Mouse (Mus musculus): ENCODE measurements at regions not wholly inside any gene's neighbourhood (a gene's known extent, or its start where the extent isn't known, plus 50 kb on each side); places are given as distances from the start of the nearest gene placed in this dataset.

DNA sequence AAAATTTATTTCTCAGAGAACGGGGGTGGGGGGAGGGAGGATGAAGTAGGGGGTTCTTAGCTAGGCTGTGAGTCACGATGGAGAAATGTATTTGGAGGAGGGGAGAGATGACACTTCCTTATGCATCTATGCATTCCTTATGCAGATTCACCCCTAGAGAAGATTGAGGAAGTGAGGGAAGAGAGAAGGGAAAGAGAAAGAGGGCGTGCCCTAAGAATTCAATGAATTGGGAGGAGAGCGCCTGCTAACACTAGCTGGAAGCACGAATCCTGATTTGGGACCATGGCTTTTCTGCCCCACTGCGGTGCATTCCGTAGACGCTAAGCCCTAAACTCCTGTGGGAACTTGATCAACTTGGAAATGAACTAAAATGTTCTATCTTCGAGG, 56.1 kb downstream of the Foxi3 start:
- no peak overlapping the region for H3K27ac ChIP-seq
- peak; percentile 41; the same call in 1 of the 2 replicates for ATAC-seq (ENCODE audit: low FRiP score)
- H3K4me2 ChIP-seq (replicated peaks): peak overlapping the region; percentile 92
- H3K27me3 ChIP-seq: peaks cover 15% of the 10 kb centered on the region
- 14% methylated on average over 9 of the region's 9 CpGs for WGBS
- 0 out of 2 replicates have a peak, but pooled peaks cover 2% of the 10 kb centered on the region for H3K4me1 ChIP-seq
- H3K9me3 ChIP-seq (replicated peaks): no peaks in the 10 kb centered on the region
- peak overlapping the region; percentile 52 for H3K4me3 ChIP-seq
- H3K36me3 ChIP-seq: no peaks in the 10 kb centered on the region
- peak overlapping the region; percentile 64 for H3K9ac ChIP-seq

DNA sequence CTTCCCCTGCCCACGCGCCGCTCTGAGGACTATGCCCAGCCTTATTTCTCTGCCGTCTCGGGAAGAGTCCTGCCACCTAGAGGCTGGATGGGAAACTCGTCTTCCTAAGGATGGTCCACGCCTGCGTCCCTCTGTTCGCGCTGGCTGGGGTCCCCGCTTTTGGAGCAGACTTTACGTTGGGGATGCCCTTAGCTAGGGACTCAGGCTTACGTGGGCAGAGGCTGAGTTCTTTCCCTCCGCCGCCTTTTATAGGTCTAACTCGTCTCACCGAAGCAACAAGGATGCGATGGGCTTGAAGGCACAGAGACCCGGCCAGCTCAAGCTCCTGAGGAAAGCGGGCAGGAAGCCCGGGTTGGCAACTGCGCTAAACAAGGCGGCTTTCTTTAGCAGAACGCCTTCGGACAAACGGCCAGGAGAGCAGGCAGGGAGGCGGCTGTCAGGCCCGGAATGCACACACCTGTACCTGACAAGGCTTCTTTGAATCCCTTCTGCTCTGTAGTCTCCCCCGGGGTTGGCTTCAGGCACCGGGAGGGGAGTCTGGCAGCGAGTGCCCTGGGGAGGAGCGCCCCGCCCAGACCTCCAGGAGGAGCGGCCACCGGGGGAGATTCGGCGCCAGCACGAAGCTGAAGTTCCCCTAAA, 56.6 kb downstream of the Foxi3 start:
- Histone ChIP-seq H3K4me1 (0 out of 2 replicates have a peak, but pooled peaks cover 2% of the 10 kb centered on the region), H3K27me3 (peaks cover 15% of the 10 kb centered on the region), H3K36me3 (no peaks in the 10 kb centered on the region), H3K4me3 (peak overlapping the region; percentile 52), H3K9me3 (replicated peaks) (no peaks in the 10 kb centered on the region), H3K4me2 (replicated peaks) (peak overlapping the region; percentile 92), H3K9ac (peak overlapping the region; percentile 64), H3K27ac (no peak overlapping the region)
- peak; percentile 94 for ATAC-seq (ENCODE audit: low FRiP score)
- WGBS: under 1% methylated on average over 38 of the region's 38 CpGs

DNA sequence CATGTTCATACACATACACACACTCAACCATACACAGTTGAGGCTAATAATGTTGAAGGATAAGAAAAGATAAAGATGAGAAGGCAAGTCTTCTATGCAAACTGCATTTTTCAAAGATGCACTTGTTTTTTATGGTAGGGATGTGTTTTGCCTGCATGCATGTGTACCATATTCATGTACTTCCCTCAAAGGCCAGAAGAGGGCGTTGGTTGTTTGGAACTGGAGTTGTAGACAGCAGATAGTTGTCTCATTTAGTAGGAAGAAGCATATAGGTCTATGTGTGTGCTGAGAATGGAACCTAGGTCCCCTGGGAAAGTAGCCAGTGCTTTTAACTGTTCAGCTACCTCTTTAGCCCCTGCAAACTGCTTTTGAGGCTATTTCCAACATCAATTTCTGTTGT, 60.1 kb downstream of the Foxi3 start:
- WGBS: 5% methylated on average over 1 of the region's 1 CpGs
- Histone ChIP-seq H3K9me3 (replicated peaks) (no peaks in the 10 kb centered on the region), H3K36me3 (no peaks in the 10 kb centered on the region), H3K27ac (no peak overlapping the region), H3K4me3 (no peak overlapping the region), H3K27me3 (peaks cover 18% of the 10 kb centered on the region), H3K9ac (no peak overlapping the region), H3K4me2 (replicated peaks) (no peak overlapping the region), H3K4me1 (0 out of 2 replicates have a peak, but pooled peaks cover 2% of the 10 kb centered on the region)
- no peak for ATAC-seq (ENCODE audit: low FRiP score)

GRCm38 (mm10) chr6:71021353-71021752, 65.0 kb downstream of the Foxi3 start:
- no peak overlapping the region for H3K4me2 ChIP-seq (replicated peaks)
- H3K4me3 ChIP-seq: no peak overlapping the region
- no peak overlapping the region for H3K27ac ChIP-seq
- no peaks in the 10 kb centered on the region for H3K36me3 ChIP-seq
- 28% methylated on average over 9 of the region's 9 CpGs for WGBS
- peaks cover 3% of the 10 kb centered on the region; the same call in 1 of the 2 replicates for H3K27me3 ChIP-seq
- H3K4me1 ChIP-seq: no peaks in the 10 kb centered on the region
- H3K9ac ChIP-seq: no peak overlapping the region; the same call in 1 of the 2 replicates
- ATAC-seq (ENCODE audit: low FRiP score): no peak
- no peaks in the 10 kb centered on the region for H3K9me3 ChIP-seq (replicated peaks)

DNA sequence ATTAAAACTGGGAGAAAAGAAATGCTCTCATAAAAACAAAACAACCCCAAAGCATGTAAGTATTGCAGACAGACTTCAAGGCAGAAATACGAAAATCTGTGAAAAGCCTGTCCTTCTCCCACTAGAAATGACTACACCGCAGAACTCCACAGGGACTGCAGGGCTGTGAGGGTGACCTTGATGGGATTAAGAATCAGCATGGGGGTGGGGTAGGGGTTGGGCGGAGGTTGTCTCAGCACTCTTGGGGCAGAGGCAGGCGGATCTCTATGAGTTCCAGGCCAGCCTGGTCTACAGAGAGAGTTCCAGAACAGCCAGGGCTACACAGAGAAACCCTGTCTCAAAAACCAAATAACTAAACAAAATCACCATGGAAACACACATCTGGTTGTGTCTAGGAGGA, 69.1 kb downstream of the Foxi3 start:
- ATAC-seq (ENCODE audit: low FRiP score): no peak
- WGBS: 85% methylated on average over 4 of the region's 4 CpGs
- no peaks in the 10 kb centered on the region for H3K27me3 ChIP-seq
- H3K36me3 ChIP-seq: no peaks in the 10 kb centered on the region
- H3K9ac ChIP-seq: no peak overlapping the region
- H3K4me3 ChIP-seq: no peak overlapping the region
- no peak overlapping the region for H3K27ac ChIP-seq
- H3K9me3 ChIP-seq (replicated peaks): no peaks in the 10 kb centered on the region
- no peaks in the 10 kb centered on the region for H3K4me1 ChIP-seq
- no peak overlapping the region for H3K4me2 ChIP-seq (replicated peaks)

- no peaks in the 10 kb centered on the region for H3K4me1 ChIP-seq
- H3K36me3 ChIP-seq: no peaks in the 10 kb centered on the region
- no peak overlapping the region for H3K27ac ChIP-seq
- ATAC-seq (ENCODE audit: low FRiP score): no peak
- WGBS: 86% methylated on average over 6 of the region's 6 CpGs
- no peaks in the 10 kb centered on the region for H3K9me3 ChIP-seq (replicated peaks)
- no peak overlapping the region for H3K9ac ChIP-seq
- H3K4me2 ChIP-seq (replicated peaks): no peak overlapping the region
- H3K27me3 ChIP-seq: no peaks in the 10 kb centered on the region
- H3K4me3 ChIP-seq: no peak overlapping the region
These were observed 73.3 kb downstream of the Foxi3 start for GRCm38 (mm10) chr6:71029663-71030062.

DNA sequence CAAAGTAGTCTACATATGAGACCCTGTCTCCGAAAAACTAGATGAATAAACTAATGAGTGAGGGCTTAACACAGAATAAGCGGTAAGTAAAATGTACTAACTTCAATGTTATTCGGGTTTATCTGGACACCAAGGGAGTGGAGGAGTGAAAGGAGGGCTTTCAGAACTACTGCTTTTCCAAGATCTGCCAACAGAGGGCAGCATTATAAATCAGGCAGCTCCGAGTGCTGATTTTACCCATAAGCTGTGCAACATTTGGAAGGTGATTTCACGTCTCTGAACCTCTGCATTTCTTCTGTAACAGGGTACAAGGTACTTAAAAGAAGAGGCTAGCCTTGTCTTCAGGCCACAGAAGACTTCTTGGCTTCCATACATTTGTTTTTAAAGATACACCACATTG, 74.2 kb downstream of the Foxi3 start:
- 69% methylated on average over 5 of the region's 5 CpGs for WGBS

GRCm38 (mm10) chr6:71044241-71044640, 87.9 kb downstream of the Foxi3 start:
- peaks cover 12% of the 10 kb centered on the region for H3K27me3 ChIP-seq
- no peak overlapping the region for H3K27ac ChIP-seq
- H3K4me1 ChIP-seq: peaks cover 12% of the 10 kb centered on the region
- ATAC-seq (ENCODE audit: low FRiP score): no peak
- WGBS: 79% methylated on average over 3 of the region's 3 CpGs
- no peaks in the 10 kb centered on the region for H3K36me3 ChIP-seq
- H3K9me3 ChIP-seq (replicated peaks): no peaks in the 10 kb centered on the region
- H3K9ac ChIP-seq: no peak overlapping the region
- no peak overlapping the region for H3K4me3 ChIP-seq
- no peak overlapping the region for H3K4me2 ChIP-seq (replicated peaks)

More for the DNA sequence above, 74.2 kb downstream of the Foxi3 start:
- Histone ChIP-seq H3K4me2 (replicated peaks) (no peak overlapping the region), H3K36me3 (no peaks in the 10 kb centered on the region), H3K4me1 (no peaks in the 10 kb centered on the region), H3K4me3 (no peak overlapping the region), H3K9me3 (replicated peaks) (no peaks in the 10 kb centered on the region), H3K27me3 (no peaks in the 10 kb centered on the region), H3K27ac (no peak overlapping the region), H3K9ac (no peak overlapping the region)
- no peak for ATAC-seq (ENCODE audit: low FRiP score)

- Histone ChIP-seq H3K27me3 (peaks cover 20% of the 10 kb centered on the region), H3K4me3 (no peak overlapping the region), H3K36me3 (no peaks in the 10 kb centered on the region), H3K4me1 (peaks cover 12% of the 10 kb centered on the region), H3K4me2 (replicated peaks) (no peak overlapping the region), H3K9ac (no peak overlapping the region), H3K27ac (no peak overlapping the region), H3K9me3 (replicated peaks) (no peaks in the 10 kb centered on the region)
- no peak for ATAC-seq (ENCODE audit: low FRiP score)
- WGBS: 89% methylated on average over 4 of the region's 4 CpGs
These were observed 88.9 kb downstream of the Foxi3 start for GRCm38 (mm10) chr6:71045261-71045660.

DNA sequence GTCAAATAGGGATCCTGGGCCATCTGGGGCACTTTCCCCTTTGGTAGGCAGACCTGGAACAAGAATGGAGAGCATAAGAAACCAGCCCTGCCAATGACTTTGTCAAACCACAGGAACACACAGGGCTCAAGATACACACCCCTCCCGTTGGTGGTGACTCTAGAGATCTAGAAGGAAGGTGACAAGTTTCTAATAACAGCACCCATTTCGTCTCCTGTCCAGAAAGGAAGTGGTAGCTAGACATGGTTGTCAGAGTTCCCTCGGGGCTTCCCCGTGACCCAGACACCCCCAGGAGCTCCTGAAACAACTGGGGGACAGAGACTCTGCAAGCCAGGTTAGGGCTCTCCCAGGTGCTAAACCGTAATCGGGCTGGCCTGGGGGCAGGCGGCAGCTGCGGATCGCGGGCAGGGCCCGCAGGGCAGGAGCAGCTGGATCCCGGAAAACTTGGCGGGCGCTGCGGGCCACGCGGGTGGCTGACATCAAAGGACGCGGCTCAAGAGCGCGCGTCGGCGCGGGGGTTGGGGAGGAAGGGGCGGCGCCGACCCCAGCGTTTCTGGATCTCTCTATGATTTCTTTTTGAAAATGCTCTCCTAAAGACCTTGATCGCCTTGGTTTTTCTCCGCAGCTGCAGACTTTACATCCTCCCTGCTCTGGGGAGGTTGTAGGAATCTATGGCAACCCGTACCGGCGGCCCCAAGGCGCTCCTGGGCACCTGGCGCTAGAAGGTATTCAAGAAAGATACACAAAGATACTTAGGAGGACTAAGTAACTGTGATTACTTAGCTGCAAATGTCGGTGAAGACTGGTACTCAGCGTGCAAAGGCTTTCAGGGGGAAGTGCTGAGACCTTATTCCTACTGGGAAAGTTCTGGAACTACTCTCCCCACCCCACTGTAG, 92.1 kb downstream of the Foxi3 start:
- H3K9me3 ChIP-seq (replicated peaks): no peaks in the 10 kb centered on the region
- peaks cover 21% of the 10 kb centered on the region for H3K27me3 ChIP-seq
- peak overlapping the region; percentile 49; the same call in 1 of the 2 replicates for H3K9ac ChIP-seq
- H3K4me2 ChIP-seq (replicated peaks): peak overlapping the region; percentile 86
- H3K36me3 ChIP-seq: no peaks in the 10 kb centered on the region
- WGBS: 3% methylated on average over 38 of the region's 38 CpGs
- H3K27ac ChIP-seq: no peak overlapping the region
- H3K4me1 ChIP-seq: peaks cover 9% of the 10 kb centered on the region
- peak overlapping the region; percentile 40 for H3K4me3 ChIP-seq
- ATAC-seq (ENCODE audit: low FRiP score): no peak

DNA sequence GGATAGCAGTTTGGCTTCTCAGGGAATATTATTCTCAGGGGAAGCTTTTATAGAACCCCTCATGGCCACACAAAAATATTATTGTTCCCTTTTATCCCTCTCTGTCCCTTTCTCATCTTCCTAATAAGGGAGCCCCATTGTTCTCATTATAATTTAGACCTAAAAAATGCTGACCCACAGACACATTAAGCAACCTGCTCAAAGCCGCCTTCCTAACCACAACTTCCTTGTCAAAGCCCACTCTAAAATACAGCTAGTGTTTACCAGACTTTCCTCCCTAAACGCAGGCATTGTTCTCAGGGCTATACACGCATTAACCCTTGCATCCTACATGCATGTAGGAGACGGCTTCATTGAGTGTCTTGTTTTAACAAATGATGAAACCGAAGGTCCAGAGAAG, 93.9 kb downstream of the Foxi3 start:
- 50% methylated on average over 5 of the region's 5 CpGs for WGBS
- Histone ChIP-seq H3K4me2 (replicated peaks) (no peak overlapping the region), H3K4me3 (no peak overlapping the region), H3K9ac (no peak overlapping the region), H3K36me3 (no peaks in the 10 kb centered on the region), H3K9me3 (replicated peaks) (no peaks in the 10 kb centered on the region), H3K27me3 (peaks cover 21% of the 10 kb centered on the region), H3K4me1 (peaks cover 9% of the 10 kb centered on the region), H3K27ac (no peak overlapping the region)
- ATAC-seq (ENCODE audit: low FRiP score): no peak

- Histone ChIP-seq H3K27ac (no peak overlapping the region), H3K4me3 (no peak overlapping the region), H3K4me1 (peaks cover 9% of the 10 kb centered on the region), H3K27me3 (peaks cover 21% of the 10 kb centered on the region), H3K9ac (no peak overlapping the region), H3K36me3 (no peaks in the 10 kb centered on the region), H3K4me2 (replicated peaks) (no peak overlapping the region), H3K9me3 (replicated peaks) (no peaks in the 10 kb centered on the region)
- WGBS: 18% methylated on average over 14 of the region's 14 CpGs
- no peak for ATAC-seq (ENCODE audit: low FRiP score)
These were observed 93.5 kb downstream of the Thnsl2 start for GRCm38 (mm10) chr6:71050754-71051213.

Data from hindbrain, embryonic 12.5 days (tissue).